Mouse (Mus musculus) bone marrow, adult 2 months (tissue): Measurements from ENCODE around the gene Zdhhc9. TPM values are rescaled to one million over a fixed set of nuclear protein-coding genes. Genes with fewer than 3 reads are reported as not detected.

ENCODE experiments used
- H3K27ac ChIP-seq: fragments of 200-500 bp; 2 replicates; pipeline ENCODE4 v1.5.1; 2012; ENCODE audit warnings: low read depth, mild to moderate bottlenecking, control low read depth, inconsistent platforms, low read length; ENCODE audit not compliant: control insufficient read depth, poor library complexity, insufficient read depth
- H3K4me1 ChIP-seq: fragments of 200-500 bp; 2 replicates; pipeline ENCODE4 v1.6.1; 2011; ENCODE audit warnings: low read length; ENCODE audit not compliant: control insufficient read depth, insufficient read depth
- H3K4me3 ChIP-seq: fragments of 200-500 bp; replicated peaks from 2 replicates; pipeline ENCODE3; 2011; ENCODE audit warnings: mild to moderate bottlenecking, low read depth, low read length, control low read depth; ENCODE audit not compliant: control insufficient read depth
- CTCF ChIP-seq: fragments of 200-500 bp; IDR thresholded peaks from 2 replicates; pipeline ENCODE4 v1.5.1; 2011; ENCODE audit warnings: low read length, control low read depth; ENCODE audit not compliant: control insufficient read depth, insufficient read depth
- POLR2A ChIP-seq: fragments of 200-500 bp; IDR thresholded peaks from 2 replicates; pipeline ENCODE4 v1.6.1; 2011; ENCODE audit warnings: low read depth, mild to moderate bottlenecking, control low read depth, low read length, borderline replicate concordance; ENCODE audit not compliant: control insufficient read depth
- WGBS: fragments of 180-500 bp; shearing (Covaris S2); methylation state at CpG from one replicate; pipeline ENCODE4 v1.1.7; 2018; 5-methylcytosine and 5-hydroxymethylcytosine counted together
- polyA plus RNA-seq: library from polyadenylated mRNA; stranded (reverse); fragments of >200 nt; gene quantifications from 2 replicates; pipeline ENCODE4 v1.2.4, GENCODE M21; 2011; ENCODE audit warnings: low replicate concordance; ENCODE audit not compliant: missing spikeins, insufficient read depth, insufficient read length

The Zdhhc9 gene
- polyA plus RNA-seq, 1 experiment: 14.2 TPM

DNA sequence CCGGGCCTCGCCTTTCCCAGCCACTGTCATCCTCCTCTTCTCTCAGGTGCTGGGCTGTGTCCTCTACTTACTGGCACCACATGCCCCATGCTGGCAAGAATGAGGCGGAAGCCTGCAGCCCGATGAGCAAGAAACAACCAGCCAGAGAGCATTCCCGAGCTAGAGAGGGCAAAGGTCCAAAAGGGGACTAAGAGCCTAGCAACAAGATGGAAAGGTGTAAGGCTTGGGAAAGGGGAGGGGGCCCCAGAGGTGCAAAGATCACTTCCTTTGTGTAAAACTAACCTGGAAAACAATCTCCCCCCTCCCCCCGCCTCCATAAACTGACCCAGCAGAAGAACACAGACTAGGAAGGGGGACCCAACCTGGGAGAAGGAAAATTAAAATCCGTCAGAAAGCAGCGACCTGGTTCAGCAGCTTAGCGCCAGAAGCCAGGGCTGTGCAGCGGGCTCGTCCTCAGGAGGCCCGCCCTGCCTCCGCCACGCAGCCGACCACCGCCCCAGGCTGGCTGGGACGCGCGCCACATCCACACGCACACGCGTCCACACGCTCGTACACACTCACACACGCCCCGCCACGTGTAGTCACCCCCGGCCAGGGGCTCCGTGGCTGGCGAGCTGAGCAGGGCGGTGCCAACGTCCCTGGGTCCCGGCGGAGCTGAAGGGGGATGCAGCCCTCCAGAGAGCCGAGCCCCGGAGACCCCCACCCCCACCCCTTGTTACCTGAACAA, 754 bp downstream of the Zdhhc9 start:
- whole genome bisulfite sequencing: 8% methylated on average over 35 of the region's 36 CpGs
- peaks cover 1% of the 10 kb centered on the region; the same call in 1 of the 2 replicates for H3K4me1 ChIP-seq
- peak overlapping the region; percentile 34 for H3K27ac ChIP-seq
- H3K4me3 ChIP-seq: peak overlapping the region; percentile 87
- no peak for TF ChIP-seq POLR2A
- no peak for TF ChIP-seq CTCF

DNA sequence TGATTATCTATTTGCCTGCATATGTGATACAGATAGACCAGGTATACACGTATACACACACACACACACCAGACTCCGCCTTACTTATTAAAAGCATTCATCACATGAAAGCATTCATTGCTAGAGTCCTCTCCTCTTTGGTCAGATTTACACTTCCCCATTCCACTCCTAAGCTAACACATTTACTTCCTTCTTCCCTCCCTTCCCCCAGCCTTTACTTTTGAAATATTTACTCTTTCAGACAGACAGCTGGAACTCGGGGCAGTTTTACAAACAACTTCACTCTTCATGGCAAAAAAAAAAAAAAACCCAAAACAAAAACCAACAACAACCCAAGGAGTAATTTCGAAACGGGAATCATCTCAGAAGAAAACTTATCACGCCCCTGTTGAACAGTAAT, 4.2 kb downstream of the Zdhhc9 start:
- peaks cover 1% of the 10 kb centered on the region; the same call in 1 of the 2 replicates for H3K4me1 ChIP-seq
- 25% methylated on average over 6 of the region's 6 CpGs for WGBS
- TF ChIP-seq POLR2A (no peak), CTCF (no peak)
- H3K4me3 ChIP-seq: no peak overlapping the region
- H3K27ac ChIP-seq: no peak overlapping the region

- TF ChIP-seq CTCF (no peak), POLR2A (no peak)
- Histone ChIP-seq H3K27ac (no peak overlapping the region), H3K4me3 (no peak overlapping the region), H3K4me1 (peaks cover 1% of the 10 kb centered on the region; the same call in 1 of the 2 replicates)
- WGBS: 66% methylated on average over 7 of the region's 7 CpGs
Measured at GRCm38 (mm10) chrX:48203763-48204162, 4.9 kb downstream of the Zdhhc9 start.

GRCm38 (mm10) chrX:48202995-48203394, 5.7 kb downstream of the Zdhhc9 start:
- TF ChIP-seq POLR2A (no peak), CTCF (no peak)
- peaks cover 1% of the 10 kb centered on the region; the same call in 1 of the 2 replicates for H3K4me1 ChIP-seq
- 88% methylated on average over 4 of the region's 4 CpGs for WGBS
- H3K27ac ChIP-seq: no peak overlapping the region
- H3K4me3 ChIP-seq: no peak overlapping the region

GRCm38 (mm10) chrX:48202436-48202835, 6.2 kb downstream of the Zdhhc9 start:
- TF ChIP-seq POLR2A (no peak), CTCF (no peak)
- WGBS: 88% methylated on average over 7 of the region's 7 CpGs

GRCm38 (mm10) chrX:48201973-48202372, 6.7 kb downstream of the Zdhhc9 start:
- peaks cover 1% of the 10 kb centered on the region; the same call in 1 of the 2 replicates for H3K4me1 ChIP-seq
- TF ChIP-seq CTCF (no peak), POLR2A (no peak)
- no peak overlapping the region for H3K4me3 ChIP-seq
- WGBS: 45% methylated on average over 7 of the region's 7 CpGs
- no peak overlapping the region for H3K27ac ChIP-seq

More at GRCm38 (mm10) chrX:48202436-48202835, 6.2 kb downstream of the Zdhhc9 start:
- H3K4me3 ChIP-seq: no peak overlapping the region
- H3K27ac ChIP-seq: no peak overlapping the region
- peaks cover 1% of the 10 kb centered on the region; the same call in 1 of the 2 replicates for H3K4me1 ChIP-seq

- H3K4me1 ChIP-seq: peaks cover 1% of the 10 kb centered on the region; the same call in 1 of the 2 replicates
- 70% methylated on average over 3 of the region's 3 CpGs for WGBS
- TF ChIP-seq CTCF: no peak
- TF ChIP-seq POLR2A: no peak
Measured at GRCm38 (mm10) chrX:48200699-48201098, 8.0 kb downstream of the Zdhhc9 start.

GRCm38 (mm10) chrX:48199026-48199425, 9.7 kb downstream of the Zdhhc9 start:
- no peaks in the 10 kb centered on the region; the same call in 1 of the 2 replicates for H3K4me1 ChIP-seq
- no peak for TF ChIP-seq POLR2A
- TF ChIP-seq CTCF: no peak
- 84% methylated on average over 2 of the region's 2 CpGs for WGBS

More at GRCm38 (mm10) chrX:48200699-48201098, 8.0 kb downstream of the Zdhhc9 start:
- H3K27ac ChIP-seq: no peak overlapping the region
- H3K4me3 ChIP-seq: no peak overlapping the region

More at GRCm38 (mm10) chrX:48199026-48199425, 9.7 kb downstream of the Zdhhc9 start:
- Histone ChIP-seq H3K4me3 (no peak overlapping the region), H3K27ac (no peak overlapping the region)
